Comparison of ENCODE assay signal across 30 mouse cellular contexts in the genomic region with DNA sequence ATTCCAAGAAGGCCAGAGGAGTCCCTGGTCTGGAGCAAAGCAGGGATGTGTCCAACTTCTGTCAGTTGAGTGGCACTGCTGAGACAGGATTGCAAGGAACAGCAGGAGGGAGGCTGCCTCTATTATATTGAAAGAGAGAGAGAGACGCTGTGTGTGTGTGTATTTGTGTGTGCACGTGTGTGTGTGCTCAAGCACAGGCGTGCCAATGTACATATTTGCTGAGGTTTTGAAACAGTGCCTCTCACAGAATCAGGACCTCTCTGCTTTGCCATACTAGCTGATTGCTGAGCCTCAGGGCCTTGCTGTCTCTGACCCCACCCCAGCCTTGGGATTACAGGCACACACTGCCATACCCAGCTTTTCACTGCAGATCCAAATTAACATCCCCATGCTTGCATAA. TPM values are rescaled to one million over a fixed set of nuclear protein-coding genes. Genes with fewer than 3 reads are reported as not detected.
DNase-seq lines count a peak whose midpoint lies in the region; ATAC-seq and TF ChIP-seq lines count a peak whose summit lies in the region.
"Had no signal": no experiment of that assay in that cellular context is flagged by ENCODE, and none has a peak within 500 bp of the region (broad histone marks: within the 10 kb centered on the region; RNA-seq: fewer than 3 reads in every experiment).

No protein-coding gene starts in this region.

- no peaks in the 10 kb centered on the region for H3K9me3 ChIP-seq in liver, embryonic 13.5 days (replicated peaks)
- no peaks in the 10 kb centered on the region for H3K9me3 ChIP-seq in liver, embryonic 12.5 days (replicated peaks)
- H3K9me3 ChIP-seq in liver, postnatal 0 days (ENCODE audit: low read length) = no peaks in the 10 kb centered on the region
- H3K9me3 ChIP-seq in stomach, postnatal 0 days (ENCODE audit: control insufficient read depth, low read length) = no peaks in the 10 kb centered on the region
- H3K9me3 ChIP-seq: embryonic facial prominence, embryonic 15.5 days; heart, embryonic 15.5 days; limb, embryonic 15.5 days; megakaryocyte, embryonic 14.5 days; midbrain, embryonic 15.5 days; neural tube, embryonic 12.5 days had no signal

- no peak overlapping the region for H3K9ac ChIP-seq in liver, embryonic 13.5 days
- no peak overlapping the region for H3K9ac ChIP-seq in liver, embryonic 12.5 days
- H3K9ac ChIP-seq in liver, postnatal 0 days (replicated peaks) = no peak overlapping the region
- H3K9ac ChIP-seq in stomach, postnatal 0 days (ENCODE audit: low read length) = no peak overlapping the region
- H3K9ac ChIP-seq: embryonic facial prominence, embryonic 15.5 days; heart, embryonic 15.5 days; hindbrain, embryonic 14.5 days; limb, embryonic 15.5 days; midbrain, embryonic 15.5 days; neural tube, embryonic 12.5 days had no signal

- no peaks in the 10 kb centered on the region for H3K27me3 ChIP-seq in liver, embryonic 13.5 days
- no peaks in the 10 kb centered on the region for H3K27me3 ChIP-seq in liver, embryonic 12.5 days (replicated peaks)
- H3K27me3 ChIP-seq in liver, postnatal 0 days (ENCODE audit: insufficient read depth, low read length) = no peaks in the 10 kb centered on the region
- no peaks in the 10 kb centered on the region for H3K27me3 ChIP-seq in stomach, postnatal 0 days (ENCODE audit: control insufficient read depth, insufficient read depth, low read length)
- H3K27me3 ChIP-seq: embryonic facial prominence, embryonic 15.5 days; heart, embryonic 15.5 days; limb, embryonic 15.5 days; midbrain, embryonic 15.5 days; neural tube, embryonic 12.5 days had no signal

- H3K4me3 ChIP-seq in liver, embryonic 13.5 days (replicated peaks) = no peak overlapping the region
- no peak overlapping the region for H3K4me3 ChIP-seq in liver, embryonic 12.5 days
- H3K4me3 ChIP-seq in liver, postnatal 0 days (ENCODE audit: low read depth, low read length) = no peak overlapping the region
- H3K4me3 ChIP-seq in stomach, postnatal 0 days (ENCODE audit: low read depth, low read length) = no peak overlapping the region
- H3K4me3 ChIP-seq: embryonic facial prominence, embryonic 15.5 days; heart, adult 2 months; heart, embryonic 15.5 days; limb, embryonic 15.5 days; megakaryocyte, embryonic 14.5 days; midbrain, embryonic 15.5 days; neural tube, embryonic 12.5 days had no signal

- WGBS in liver, embryonic 13.5 days (ENCODE audit: insufficient replicate concordance) = 65% methylated on average over 3 of the region's 3 CpGs
- WGBS in liver, embryonic 12.5 days (ENCODE audit: insufficient replicate concordance) = 71% methylated on average over 3 of the region's 3 CpGs
- 59% methylated on average over 3 of the region's 3 CpGs for WGBS in liver, postnatal 0 days (ENCODE audit: insufficient replicate concordance)
- WGBS in stomach, postnatal 0 days = 58% methylated on average over 3 of the region's 3 CpGs

- H3K4me1 ChIP-seq in liver, embryonic 13.5 days (replicated peaks) = no peaks in the 10 kb centered on the region
- no peaks in the 10 kb centered on the region for H3K4me1 ChIP-seq in liver, embryonic 12.5 days
- peaks cover 5% of the 10 kb centered on the region for H3K4me1 ChIP-seq in liver, postnatal 0 days (ENCODE audit: insufficient read depth)
- no peaks in the 10 kb centered on the region for H3K4me1 ChIP-seq in stomach, postnatal 0 days (replicated peaks; ENCODE audit: control insufficient read depth, insufficient read depth)
- H3K4me1 ChIP-seq: embryonic facial prominence, embryonic 15.5 days; midbrain, embryonic 15.5 days; neural tube, embryonic 12.5 days had no signal

- no peaks in the 10 kb centered on the region for H3K36me3 ChIP-seq in liver, embryonic 13.5 days
- H3K36me3 ChIP-seq in liver, embryonic 12.5 days = no peaks in the 10 kb centered on the region
- no peaks in the 10 kb centered on the region for H3K36me3 ChIP-seq in liver, postnatal 0 days (replicated peaks; ENCODE audit: insufficient read depth, low read length)
- no peaks in the 10 kb centered on the region for H3K36me3 ChIP-seq in stomach, postnatal 0 days (ENCODE audit: control insufficient read depth, insufficient read depth, low read length)
- H3K36me3 ChIP-seq: embryonic facial prominence, embryonic 15.5 days; heart, embryonic 15.5 days; limb, embryonic 15.5 days; midbrain, embryonic 15.5 days; neural tube, embryonic 12.5 days had no signal

- no peak for TF ChIP-seq CTCF in liver, postnatal 0 days (IDR thresholded peaks at IDR 0.05; ENCODE audit: low read depth)
- TF ChIP-seq CTCF in stomach, postnatal 0 days (IDR thresholded peaks at IDR 0.05; ENCODE audit: low read depth) = no peak

- no peak overlapping the region for H3K27ac ChIP-seq in liver, embryonic 13.5 days
- no peak overlapping the region for H3K27ac ChIP-seq in liver, embryonic 12.5 days
- no peak overlapping the region for H3K27ac ChIP-seq in liver, postnatal 0 days (ENCODE audit: low read depth)
- H3K27ac ChIP-seq in stomach, postnatal 0 days (replicated peaks) = no peak overlapping the region
- H3K27ac ChIP-seq: embryonic facial prominence, embryonic 15.5 days; heart, adult 2 months; heart, embryonic 15.5 days; hindbrain, embryonic 14.5 days; limb, embryonic 15.5 days; midbrain, embryonic 15.5 days; neural tube, embryonic 12.5 days had no signal

- intact Hi-C loops in left cerebral cortex, postnatal 14 days (cut with DNase I) = no loop called here

- DNase-seq in liver, embryonic 13.5 days = no peak
- peak; percentile 29 for DNase-seq in liver, postnatal 0 days
- DNase-seq in lung, postnatal 10 days = peak; percentile 5
- peak; percentile 64 for DNase-seq in stomach, postnatal 0 days (ENCODE audit: low spot score)
- DNase-seq in left cerebral cortex, postnatal 14 days (ENCODE audit: low spot score in 2 of 2) = no peak
- no peak for DNase-seq in left cerebral cortex, adult 9 months (ENCODE audit: low spot score in 2 of 2)
- DNase-seq: adrenal gland, postnatal 14 days; cerebellum, adult 8-10 months; cerebellum, postnatal 36 days; gastrocnemius, postnatal 36 days; heart, adult 2 months; heart, postnatal 36 days; kidney, adult 18-20 months; kidney, postnatal 4 days; right cerebral cortex, postnatal 25 days; spleen, adult 18-20 months; thymus, adult 2 months had no signal

- no peak overlapping the region for H3K4me2 ChIP-seq in liver, embryonic 13.5 days
- H3K4me2 ChIP-seq in liver, embryonic 12.5 days = no peak overlapping the region
- no peak overlapping the region for H3K4me2 ChIP-seq in liver, postnatal 0 days (ENCODE audit: low read depth, low read length)
- no peak overlapping the region for H3K4me2 ChIP-seq in stomach, postnatal 0 days (replicated peaks; ENCODE audit: low read depth)
- H3K4me2 ChIP-seq: embryonic facial prominence, embryonic 15.5 days; heart, embryonic 15.5 days; hindbrain, embryonic 14.5 days; limb, embryonic 15.5 days; midbrain, embryonic 15.5 days; neural tube, embryonic 12.5 days had no signal

- ATAC-seq in liver, embryonic 13.5 days (ENCODE audit: low read depth) = peak; percentile 55
- ATAC-seq in liver, embryonic 12.5 days = no peak; the same call in 1 of the 2 replicates
- peak; percentile 78 for ATAC-seq in liver, postnatal 0 days
- ATAC-seq in stomach, postnatal 0 days (ENCODE audit: low FRiP score, low TSS enrichment) = peak; percentile 85
- ATAC-seq: CD4-positive, CD25-positive, alpha-beta regulatory T cell, adult 4 months; forebrain, embryonic 16.5 days; inflammation-experienced regulatory T-cells, adult 6 months; midbrain, embryonic 15.5 days had no signal

- TF ChIP-seq EP300 in liver, postnatal 0 days (IDR thresholded peaks at IDR 0.05; ENCODE audit: low read depth) = no peak
- no peak for TF ChIP-seq EP300 in stomach, postnatal 0 days (optimal IDR thresholded peaks at IDR 0.05)

RNA-seq across cellular contexts. Expression of gene Gbp6, which starts 2.2 kb away (rescaled TPM):
- polyA plus RNA-seq in liver, embryonic 13.5 days (2015; fragmentation: Nextera tagmentation; extraction: Ambion mirVana) = 1.2 TPM in 2 replicates
- polyA plus RNA-seq in liver, embryonic 12.5 days (2016; fragmentation: Nextera tagmentation; extraction: Ambion mirVana) = 0.46 and 0.67 TPM in 2 replicates
- 10.7 and 10.8 TPM in 2 replicates for polyA plus RNA-seq in liver, postnatal 0 days (2015; fragmentation: Nextera tagmentation; extraction: Ambion mirVana)
- polyA plus RNA-seq in stomach, postnatal 0 days (2015; fragmentation: Nextera tagmentation; extraction: Ambion mirVana) = 1.4 and 1.5 TPM in 2 replicates
- total RNA-seq in left cerebral cortex, postnatal 14 days (2021) = under 1 TPM; 0.64 to 0.93 TPM

RNA-seq across cellular contexts. Expression of gene Gm43302, which starts 2.3 kb away (rescaled TPM):
- polyA plus RNA-seq in liver, embryonic 13.5 days (2015; fragmentation: Nextera tagmentation; extraction: Ambion mirVana) = not detected in 2 replicates
- polyA plus RNA-seq in liver, embryonic 12.5 days (2016; fragmentation: Nextera tagmentation; extraction: Ambion mirVana) = not detected in 2 replicates
- not detected in 2 replicates for polyA plus RNA-seq in liver, postnatal 0 days (2015; fragmentation: Nextera tagmentation; extraction: Ambion mirVana)
- 0.02 TPM in 1 of 2 replicates, not detected in the other for polyA plus RNA-seq in stomach, postnatal 0 days (2015; fragmentation: Nextera tagmentation; extraction: Ambion mirVana)
- total RNA-seq in left cerebral cortex, postnatal 14 days (2021) = not detected
- total RNA-seq: left cerebral cortex, postnatal 36 days had no signal
- polyA plus RNA-seq: heart, embryonic 15.5 days; kidney, embryonic 16.5 days; limb, embryonic 15.5 days had no signal

RNA-seq across cellular contexts. Expression of gene Gbp10, which starts 56.4 kb away (rescaled TPM):
- polyA plus RNA-seq in liver, embryonic 13.5 days (2015; fragmentation: Nextera tagmentation; extraction: Ambion mirVana) = 0.03 and 0.34 TPM in 2 replicates
- polyA plus RNA-seq in liver, embryonic 12.5 days (2016; fragmentation: Nextera tagmentation; extraction: Ambion mirVana) = 0.06 TPM in 1 of 2 replicates, not detected in the other
- polyA plus RNA-seq in liver, postnatal 0 days (2015; fragmentation: Nextera tagmentation; extraction: Ambion mirVana) = 1.1 and 1.6 TPM in 2 replicates
- 0.10 and 0.11 TPM in 2 replicates for polyA plus RNA-seq in stomach, postnatal 0 days (2015; fragmentation: Nextera tagmentation; extraction: Ambion mirVana)
- not detected for total RNA-seq in left cerebral cortex, postnatal 14 days (2021)
- total RNA-seq: left cerebral cortex, postnatal 36 days had no signal
- polyA plus RNA-seq: kidney, embryonic 16.5 days; limb, embryonic 15.5 days had no signal

Comparison
In these comparisons a context has a peak if more than half of its experiments do, and no peak if none do; other contexts are left out.
1. DNase-seq: peak in liver, postnatal 0 days (single experiment), lung, postnatal 10 days (single experiment) and stomach, postnatal 0 days (single experiment); none in liver, embryonic 13.5 days (single experiment), left cerebral cortex, postnatal 14 days (0 of 2) and left cerebral cortex, adult 9 months (0 of 2).